Mouse (Mus musculus): ENCODE results near the gene Cdh24. TPM values are rescaled to one million over a fixed set of nuclear protein-coding genes. Genes with fewer than 3 reads are reported as not detected.

The Cdh24 gene
- polyA plus RNA-seq, 1 experiment = 6.0 TPM

DNA sequence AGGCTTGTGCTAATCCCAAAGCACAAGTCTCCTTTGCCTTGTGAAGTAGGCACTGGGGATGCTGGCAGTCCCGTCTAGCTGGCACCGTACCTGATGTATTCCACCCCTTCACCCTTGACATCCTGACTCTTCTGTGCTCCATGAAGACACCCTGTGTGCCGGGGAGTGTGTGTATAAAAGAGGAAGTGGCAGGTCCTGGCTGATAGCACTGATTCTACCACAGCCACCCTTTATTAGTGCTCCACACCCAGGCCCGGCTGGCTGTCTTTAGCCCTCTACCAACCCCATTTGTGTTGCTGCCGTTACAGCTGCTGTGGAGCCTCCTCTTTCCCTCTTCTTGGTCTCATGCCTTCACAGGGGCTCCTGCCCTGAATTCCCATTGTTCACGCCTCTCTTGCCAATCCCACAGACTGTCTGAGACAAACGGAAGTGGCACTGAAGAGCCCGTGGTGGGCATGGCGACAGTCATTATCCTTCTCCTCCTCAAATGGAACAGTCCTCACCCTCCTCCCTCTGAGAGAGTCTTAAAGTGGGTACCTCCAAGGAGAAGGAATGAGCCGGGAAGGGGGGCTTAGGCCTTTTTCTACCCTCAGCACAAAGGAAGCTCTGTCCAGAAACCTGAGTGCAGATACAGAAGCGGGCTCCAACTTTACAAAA is 10.5 kb downstream of the Cdh24 start:
- no peak overlapping the region for H3K9ac ChIP-seq (ENCODE audit: low read depth, poor library complexity, severe bottlenecking)
- no peaks in the 10 kb centered on the region for H3K9me3 ChIP-seq (replicated peaks; ENCODE audit: control insufficient read depth, insufficient read depth, low read length, poor library complexity, severe bottlenecking)
- no peak overlapping the region for H3K27ac ChIP-seq (ENCODE audit: insufficient read depth, low read length)
- no peak overlapping the region for H3K4me3 ChIP-seq (ENCODE audit: low read depth, low read length)
- H3K36me3 ChIP-seq (ENCODE audit: control insufficient read depth, insufficient read depth, low read length, poor library complexity, severe bottlenecking) = no peaks in the 10 kb centered on the region
- no peaks in the 10 kb centered on the region for H3K27me3 ChIP-seq (ENCODE audit: control insufficient read depth, insufficient read depth, low read length, poor library complexity, severe bottlenecking)
- no peaks in the 10 kb centered on the region for H3K4me1 ChIP-seq (ENCODE audit: control insufficient read depth, insufficient read depth, low read length)
- no peak for TF ChIP-seq EP300 (IDR thresholded peaks at IDR 0.05; ENCODE audit: insufficient read depth, low read depth, low read length)
- no peak for TF ChIP-seq POLR2A (IDR thresholded peaks at IDR 0.05; ENCODE audit: insufficient read depth, low read length)
- TF ChIP-seq CTCF (IDR thresholded peaks at IDR 0.05; ENCODE audit: low read depth, low read length) = no peak

DNA sequence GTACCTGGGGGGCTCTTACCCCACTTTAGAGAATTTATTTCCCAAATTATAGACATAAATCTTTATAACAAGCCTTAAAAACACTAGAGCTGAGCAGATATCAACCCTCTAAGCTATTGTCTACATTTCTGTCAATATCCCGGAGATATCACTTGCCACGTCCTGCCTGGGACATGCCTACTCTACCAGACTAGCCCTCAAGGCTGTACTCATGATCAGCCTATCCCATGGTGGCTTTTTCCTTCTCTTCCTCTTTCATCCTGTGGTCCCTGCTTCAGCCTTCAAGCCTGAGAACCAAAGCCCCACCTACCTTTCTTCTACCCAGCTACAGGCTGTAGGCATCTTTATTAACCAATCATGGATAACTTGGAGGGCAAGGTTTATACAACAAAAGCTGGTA is 11.4 kb downstream of the Cdh24 start:
- no peaks in the 10 kb centered on the region for H3K27me3 ChIP-seq (ENCODE audit: control insufficient read depth, insufficient read depth, low read length, poor library complexity, severe bottlenecking)
- H3K9ac ChIP-seq (ENCODE audit: low read depth, poor library complexity, severe bottlenecking) = no peak overlapping the region
- TF ChIP-seq EP300 (IDR thresholded peaks at IDR 0.05; ENCODE audit: insufficient read depth, low read depth, low read length) (no peak), POLR2A (IDR thresholded peaks at IDR 0.05; ENCODE audit: insufficient read depth, low read length) (no peak), CTCF (IDR thresholded peaks at IDR 0.05; ENCODE audit: low read depth, low read length) (no peak)
- H3K27ac ChIP-seq (ENCODE audit: insufficient read depth, low read length) = no peak overlapping the region
- no peaks in the 10 kb centered on the region for H3K9me3 ChIP-seq (replicated peaks; ENCODE audit: control insufficient read depth, insufficient read depth, low read length, poor library complexity, severe bottlenecking)
- H3K4me3 ChIP-seq (ENCODE audit: low read depth, low read length) = no peak overlapping the region
- no peaks in the 10 kb centered on the region for H3K36me3 ChIP-seq (ENCODE audit: control insufficient read depth, insufficient read depth, low read length, poor library complexity, severe bottlenecking)
- peaks cover 3% of the 10 kb centered on the region for H3K4me1 ChIP-seq (ENCODE audit: control insufficient read depth, insufficient read depth, low read length)

DNA sequence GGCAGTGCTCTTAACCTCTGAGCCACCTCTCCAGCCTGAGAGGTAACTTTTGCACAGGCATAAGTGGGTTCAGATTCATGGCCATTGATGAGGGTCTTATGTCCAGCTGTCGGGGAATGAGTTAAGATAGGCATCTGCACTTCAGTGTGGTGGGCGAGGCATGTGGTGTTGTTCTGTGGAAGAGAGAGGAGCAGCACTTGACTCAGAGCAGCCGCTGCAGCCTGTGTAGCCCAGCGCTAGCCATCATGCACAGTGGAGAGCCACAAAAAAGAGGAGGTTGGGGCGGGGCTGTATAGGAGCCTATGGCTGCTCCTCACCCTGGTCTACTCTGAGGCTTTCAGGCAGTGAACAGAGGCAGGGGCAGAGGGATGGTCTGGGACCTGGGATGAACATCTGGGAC is 13.1 kb downstream of the Cdh24 start:
- H3K27me3 ChIP-seq (ENCODE audit: control insufficient read depth, insufficient read depth, low read length, poor library complexity, severe bottlenecking) = no peaks in the 10 kb centered on the region
- H3K4me1 ChIP-seq (ENCODE audit: control insufficient read depth, insufficient read depth, low read length) = peaks cover 3% of the 10 kb centered on the region
- no peak overlapping the region for H3K4me3 ChIP-seq (ENCODE audit: low read depth, low read length)
- no peaks in the 10 kb centered on the region for H3K36me3 ChIP-seq (ENCODE audit: control insufficient read depth, insufficient read depth, low read length, poor library complexity, severe bottlenecking)
- no peak overlapping the region for H3K27ac ChIP-seq (ENCODE audit: insufficient read depth, low read length)
- TF ChIP-seq CTCF (IDR thresholded peaks at IDR 0.05; ENCODE audit: low read depth, low read length) = no peak
- no peak for TF ChIP-seq POLR2A (IDR thresholded peaks at IDR 0.05; ENCODE audit: insufficient read depth, low read length)
- TF ChIP-seq EP300 (IDR thresholded peaks at IDR 0.05; ENCODE audit: insufficient read depth, low read depth, low read length) = no peak
- no peak overlapping the region for H3K9ac ChIP-seq (ENCODE audit: low read depth, poor library complexity, severe bottlenecking)
- H3K9me3 ChIP-seq (replicated peaks; ENCODE audit: control insufficient read depth, insufficient read depth, low read length, poor library complexity, severe bottlenecking) = no peaks in the 10 kb centered on the region

DNA sequence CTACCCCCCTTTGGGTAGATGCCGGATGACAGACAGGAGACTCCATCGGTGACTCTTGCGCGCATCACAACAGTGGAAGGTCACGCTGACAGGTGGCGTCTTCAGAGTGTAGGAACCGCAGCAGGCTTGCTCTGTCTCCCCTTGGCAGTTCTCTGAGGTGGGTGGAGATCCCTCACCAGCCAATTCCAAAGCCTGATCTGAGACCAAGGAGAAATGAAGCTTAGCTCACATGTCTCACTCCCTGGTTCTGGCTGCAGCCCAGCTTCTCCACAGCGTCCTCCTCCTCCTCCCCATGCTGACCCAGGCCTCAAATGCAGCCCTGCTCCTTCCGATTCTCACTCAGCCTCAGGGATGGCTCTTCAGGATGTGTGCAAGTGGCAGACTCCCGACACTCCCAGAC is 16.2 kb downstream of the Cdh24 start:
- TF ChIP-seq EP300 (IDR thresholded peaks at IDR 0.05; ENCODE audit: insufficient read depth, low read depth, low read length) (no peak), CTCF (IDR thresholded peaks at IDR 0.05; ENCODE audit: low read depth, low read length) (no peak), POLR2A (IDR thresholded peaks at IDR 0.05; ENCODE audit: insufficient read depth, low read length) (no peak)
- H3K4me1 ChIP-seq (ENCODE audit: control insufficient read depth, insufficient read depth, low read length) = peaks cover 3% of the 10 kb centered on the region
- H3K9me3 ChIP-seq (replicated peaks; ENCODE audit: control insufficient read depth, insufficient read depth, low read length, poor library complexity, severe bottlenecking) = no peaks in the 10 kb centered on the region
- no peak overlapping the region for H3K4me3 ChIP-seq (ENCODE audit: low read depth, low read length)
- no peak overlapping the region for H3K27ac ChIP-seq (ENCODE audit: insufficient read depth, low read length)
- no peaks in the 10 kb centered on the region for H3K27me3 ChIP-seq (ENCODE audit: control insufficient read depth, insufficient read depth, low read length, poor library complexity, severe bottlenecking)
- no peak overlapping the region for H3K9ac ChIP-seq (ENCODE audit: low read depth, poor library complexity, severe bottlenecking)
- H3K36me3 ChIP-seq (ENCODE audit: control insufficient read depth, insufficient read depth, low read length, poor library complexity, severe bottlenecking) = no peaks in the 10 kb centered on the region

DNA sequence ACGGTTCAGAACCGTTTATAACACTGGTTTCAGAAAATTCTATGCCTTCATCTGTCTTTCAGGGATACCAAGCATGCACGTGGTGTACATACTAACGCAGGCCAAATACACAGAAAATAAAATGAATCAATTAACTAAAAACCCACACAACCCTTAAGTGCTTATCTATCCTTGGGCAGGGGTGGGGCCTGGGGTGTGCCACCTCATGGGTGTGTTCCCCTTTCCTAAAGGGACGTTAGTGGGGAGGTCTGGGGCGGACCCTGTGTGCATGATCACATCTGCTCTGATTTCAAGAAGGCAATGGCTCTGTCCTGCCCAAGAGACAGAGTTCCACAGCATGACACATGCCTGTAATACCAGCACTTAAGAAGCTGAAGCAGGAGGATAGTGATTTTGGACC is 17.8 kb downstream of the Cdh24 start:
- Histone ChIP-seq H3K36me3 (ENCODE audit: control insufficient read depth, insufficient read depth, low read length, poor library complexity, severe bottlenecking) (no peaks in the 10 kb centered on the region), H3K27ac (ENCODE audit: insufficient read depth, low read length) (no peak overlapping the region), H3K9ac (ENCODE audit: low read depth, poor library complexity, severe bottlenecking) (no peak overlapping the region), H3K27me3 (ENCODE audit: control insufficient read depth, insufficient read depth, low read length, poor library complexity, severe bottlenecking) (no peaks in the 10 kb centered on the region), H3K4me1 (ENCODE audit: control insufficient read depth, insufficient read depth, low read length) (peaks cover 3% of the 10 kb centered on the region), H3K4me3 (ENCODE audit: low read depth, low read length) (no peak overlapping the region), H3K9me3 (replicated peaks; ENCODE audit: control insufficient read depth, insufficient read depth, low read length, poor library complexity, severe bottlenecking) (peaks cover 3% of the 10 kb centered on the region; the same call in 1 of the 2 replicates)
- TF ChIP-seq CTCF (IDR thresholded peaks at IDR 0.05; ENCODE audit: low read depth, low read length) (no peak), EP300 (IDR thresholded peaks at IDR 0.05; ENCODE audit: insufficient read depth, low read depth, low read length) (no peak), POLR2A (IDR thresholded peaks at IDR 0.05; ENCODE audit: insufficient read depth, low read length) (no peak)

DNA sequence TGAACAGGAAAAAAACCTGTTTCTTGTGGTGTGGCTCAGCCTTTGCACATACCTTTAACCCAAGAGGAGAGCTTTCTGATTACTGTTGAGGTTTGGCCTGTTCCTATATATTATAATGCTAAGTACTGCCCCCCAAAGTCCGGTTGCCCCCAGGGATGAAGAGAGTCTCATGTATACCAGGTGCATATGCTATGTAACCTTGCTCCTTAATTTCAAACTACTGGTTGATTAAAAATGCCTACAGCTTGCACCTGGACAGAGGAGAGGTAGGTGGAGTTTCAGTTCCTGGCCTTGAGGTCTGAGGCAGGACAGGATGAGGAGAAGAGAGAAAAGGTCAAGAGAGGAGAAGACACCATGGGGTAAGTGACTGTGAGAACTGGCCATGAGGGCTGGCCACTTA is 20.0 kb downstream of the Cdh24 start, which contains the start of gene Psmb11:
TSS of gene Psmb11 (plus strand) at position 301 of the 400 bp plus-strand sequence.
- Histone ChIP-seq H3K27ac (ENCODE audit: insufficient read depth, low read length) (no peak within 1 kb of the TSS), H3K4me3 (ENCODE audit: low read depth, low read length) (no peak within 1 kb of the TSS), H3K9me3 (replicated peaks; ENCODE audit: control insufficient read depth, insufficient read depth, low read length, poor library complexity, severe bottlenecking) (peaks cover 3% of the 10 kb centered on the region; the same call in 1 of the 2 replicates), H3K4me1 (ENCODE audit: control insufficient read depth, insufficient read depth, low read length) (peaks cover 3% of the 10 kb centered on the region), H3K27me3 (ENCODE audit: control insufficient read depth, insufficient read depth, low read length, poor library complexity, severe bottlenecking) (no peaks in the 10 kb centered on the region), H3K9ac (ENCODE audit: low read depth, poor library complexity, severe bottlenecking) (no peak within 1 kb of the TSS), H3K36me3 (ENCODE audit: control insufficient read depth, insufficient read depth, low read length, poor library complexity, severe bottlenecking) (peaks cover 2% of the 10 kb centered on the region)
- no peak for TF ChIP-seq POLR2A (IDR thresholded peaks at IDR 0.05; ENCODE audit: insufficient read depth, low read length)
- no peak for TF ChIP-seq EP300 (IDR thresholded peaks at IDR 0.05; ENCODE audit: insufficient read depth, low read depth, low read length)
- no peak for TF ChIP-seq CTCF (IDR thresholded peaks at IDR 0.05; ENCODE audit: low read depth, low read length)

Measured in ES-Bruce4 (cell line).